Mouse (Mus musculus) kidney, adult 2 months (tissue): ENCODE measurements at regions not wholly inside any gene's neighbourhood (a gene's known extent, or its start where the extent isn't known, plus 50 kb on each side); places are given as distances from the start of the nearest gene placed in this dataset.

Experiments used
- CTCF ChIP-seq: fragments of 200-500 bp; conservative IDR thresholded peaks from 2 replicates; pipeline ENCODE4 v1.5.1; 2011; ENCODE audit warnings: low read depth, mild to moderate bottlenecking, control low read depth, low read length, moderate library complexity, mixed read lengths; ENCODE audit not compliant: insufficient read depth, insufficient read length
- POLR2A ChIP-seq: fragments of 200-500 bp; IDR thresholded peaks from one replicate; pipeline ENCODE4 v1.6.1; 2011; ENCODE audit warnings: low read depth, low read length, control low read depth

DNA sequence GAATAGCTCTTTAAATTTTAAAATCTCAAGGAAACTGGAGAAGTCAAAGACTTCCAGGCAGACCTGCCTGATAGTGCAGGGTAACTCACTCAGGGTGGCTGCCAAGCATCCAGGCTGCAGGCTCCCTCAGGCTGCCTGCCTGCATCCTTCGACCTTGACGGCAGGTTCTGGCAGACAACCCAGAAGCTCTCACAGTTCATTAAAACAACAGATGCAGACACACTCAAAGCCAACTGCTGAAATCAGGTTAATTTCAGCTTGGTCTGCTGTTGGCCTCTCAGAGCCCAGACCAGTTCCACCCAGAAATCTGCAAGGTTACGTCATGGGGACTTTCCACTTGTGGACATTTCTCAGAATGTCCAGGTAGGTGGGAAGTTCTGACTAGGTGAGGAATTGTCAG is 109.3 kb upstream of the Frmd4a start:
- no peak for TF ChIP-seq CTCF
- TF ChIP-seq POLR2A: no peak
